Mouse (Mus musculus): ENCODE measurements around the gene Hscb. TPM values are rescaled to one million over a fixed set of nuclear protein-coding genes. Genes with fewer than 3 reads are reported as not detected.
A peak's percentile ranks its signal among the peaks of the same experiment; 100 is the strongest.

Gene Hscb
- polyA plus RNA-seq, 1 experiment from 2014 or later = 21.4 TPM

DNA sequence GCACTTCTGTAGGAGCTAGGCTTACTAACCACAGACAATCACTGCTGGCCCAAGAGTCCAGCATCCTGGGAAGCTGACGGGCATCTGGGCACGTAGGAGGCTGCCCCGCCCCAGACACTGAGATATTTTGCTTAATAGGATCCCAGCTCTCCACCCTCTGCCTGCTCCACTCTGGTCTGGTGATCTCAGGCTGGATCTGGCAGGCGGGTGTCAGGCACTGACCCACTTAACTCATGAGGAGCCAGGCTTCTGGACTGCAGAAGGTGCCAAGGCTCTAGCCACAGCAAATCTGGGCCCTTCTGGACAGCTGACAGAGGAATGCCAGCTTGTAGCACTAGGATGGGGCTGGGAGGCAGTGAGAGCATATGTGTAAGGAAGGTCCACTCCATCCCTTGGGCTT, 37.4 kb downstream of the Hscb start:
- H3K27ac ChIP-seq (ENCODE audit: low read depth, low read length) = no peak overlapping the region
- WGBS = 88% methylated on average over 4 of the region's 4 CpGs
- ATAC-seq (ENCODE audit: insufficient read depth, low FRiP score, low TSS enrichment) (no peak), DNase-seq (ENCODE audit: low spot score) (no peak)
- H3K4me1 ChIP-seq (ENCODE audit: control insufficient read depth, insufficient read depth, low read length) = peaks cover 3% of the 10 kb centered on the region; the same call in 1 of the 2 replicates
- peaks cover 8% of the 10 kb centered on the region for H3K36me3 ChIP-seq (ENCODE audit: control insufficient read depth, insufficient read depth, low read length)
- no peak overlapping the region for H3K9ac ChIP-seq (ENCODE audit: low read length)
- no peak overlapping the region for H3K4me3 ChIP-seq (ENCODE audit: low read depth, low read length)
- no peaks in the 10 kb centered on the region for H3K27me3 ChIP-seq (ENCODE audit: control insufficient read depth, insufficient read depth, low read length)
- H3K4me2 ChIP-seq (ENCODE audit: low read depth) = no peak overlapping the region
- H3K9me3 ChIP-seq (ENCODE audit: control insufficient read depth, low read length) = no peaks in the 10 kb centered on the region

DNA sequence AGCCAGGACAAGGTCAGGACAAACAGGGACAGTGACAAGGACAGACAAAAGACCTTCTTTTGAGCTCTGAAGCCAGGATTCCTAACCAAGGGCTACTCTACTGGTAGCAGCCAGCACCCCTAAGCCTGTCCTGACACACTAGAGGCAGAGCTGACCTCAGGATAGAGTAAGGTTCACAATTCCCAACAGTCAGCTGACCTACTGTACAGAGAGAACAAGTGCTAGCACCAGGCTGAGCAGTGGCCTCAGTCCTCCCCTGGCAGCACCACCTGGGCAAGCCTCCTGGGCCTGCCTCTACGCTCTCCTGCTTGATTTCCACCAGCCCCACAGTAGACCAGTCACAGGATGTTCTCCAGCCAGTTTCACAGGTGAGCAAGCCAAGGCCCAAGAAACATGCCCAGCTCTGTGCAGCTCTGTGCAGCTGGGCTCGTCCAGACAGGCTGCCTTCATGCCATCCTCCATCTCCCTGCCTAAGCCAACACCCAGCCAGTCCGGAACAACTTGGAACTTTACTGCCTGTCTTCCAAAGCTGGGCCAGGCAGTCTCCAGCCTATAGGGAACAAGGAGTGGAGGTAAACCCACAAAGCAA, 38.4 kb downstream of the Hscb start:
- no peaks in the 10 kb centered on the region for H3K9me3 ChIP-seq (ENCODE audit: control insufficient read depth, low read length)
- DNase-seq (ENCODE audit: low spot score) (no peak), ATAC-seq (ENCODE audit: insufficient read depth, low FRiP score, low TSS enrichment) (no peak)
- no peaks in the 10 kb centered on the region for H3K4me1 ChIP-seq (ENCODE audit: control insufficient read depth, insufficient read depth, low read length)
- H3K36me3 ChIP-seq (ENCODE audit: control insufficient read depth, insufficient read depth, low read length) = peaks cover 10% of the 10 kb centered on the region
- whole genome bisulfite sequencing = 82% methylated on average over 3 of the region's 3 CpGs
- no peaks in the 10 kb centered on the region for H3K27me3 ChIP-seq (ENCODE audit: control insufficient read depth, insufficient read depth, low read length)
- no peak overlapping the region for H3K27ac ChIP-seq (ENCODE audit: low read depth, low read length)
- no peak overlapping the region for H3K9ac ChIP-seq (ENCODE audit: low read length)
- H3K4me3 ChIP-seq (ENCODE audit: low read depth, low read length) = no peak overlapping the region
- H3K4me2 ChIP-seq (ENCODE audit: low read depth) = no peak overlapping the region

DNA sequence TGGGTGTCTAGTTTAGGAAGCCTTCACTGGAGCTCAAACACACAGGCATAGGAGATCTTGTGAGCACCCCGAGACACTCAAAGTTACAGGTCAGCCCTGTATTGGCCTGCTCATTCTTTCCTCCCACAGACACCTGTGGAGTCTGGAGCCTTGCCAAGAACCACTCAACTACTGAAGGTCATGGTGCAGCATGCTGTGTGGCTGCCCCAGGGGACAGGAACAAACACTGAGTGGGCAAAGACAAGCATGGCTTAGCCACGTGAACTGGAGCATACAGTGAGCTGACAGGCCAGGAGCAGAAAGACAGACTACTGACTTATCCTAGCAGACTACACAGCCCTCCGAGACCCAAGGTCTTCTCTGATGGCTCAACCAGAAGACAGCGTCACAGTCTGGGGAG, 41.9 kb downstream of the Hscb start:
- Histone ChIP-seq H3K9ac (ENCODE audit: low read length) (no peak overlapping the region), H3K9me3 (ENCODE audit: control insufficient read depth, low read length) (no peaks in the 10 kb centered on the region), H3K27ac (ENCODE audit: low read depth, low read length) (no peak overlapping the region), H3K36me3 (ENCODE audit: control insufficient read depth, insufficient read depth, low read length) (peaks cover 26% of the 10 kb centered on the region), H3K4me3 (ENCODE audit: low read depth, low read length) (no peak overlapping the region), H3K4me2 (ENCODE audit: low read depth) (no peak overlapping the region), H3K27me3 (ENCODE audit: control insufficient read depth, insufficient read depth, low read length) (no peaks in the 10 kb centered on the region), H3K4me1 (ENCODE audit: control insufficient read depth, insufficient read depth, low read length) (no peaks in the 10 kb centered on the region)
- WGBS = 85% methylated on average over 4 of the region's 4 CpGs
- no peak for ATAC-seq (ENCODE audit: insufficient read depth, low FRiP score, low TSS enrichment)
- no peak for DNase-seq (ENCODE audit: low spot score)

DNA sequence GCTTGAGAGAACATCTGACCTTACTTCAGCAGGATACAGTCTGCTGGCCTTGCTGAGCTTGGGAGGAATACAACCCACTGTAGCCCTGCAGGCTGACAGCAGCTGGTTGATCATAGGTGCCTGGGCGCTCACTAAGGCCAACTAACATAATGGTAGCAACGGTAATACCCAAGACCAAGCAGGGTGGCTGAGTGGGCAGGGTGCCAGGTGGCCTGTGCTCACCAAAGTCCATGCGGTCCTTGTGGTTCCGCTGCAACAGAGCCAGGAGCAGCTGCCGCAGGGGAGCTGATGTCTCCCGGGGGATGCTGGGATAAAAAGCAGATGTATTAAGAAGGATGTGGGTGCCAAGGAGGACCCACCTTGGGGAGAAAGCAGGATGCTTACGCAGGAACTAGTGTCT, 45.2 kb downstream of the Hscb start:
- DNase-seq (ENCODE audit: low spot score) (no peak), ATAC-seq (ENCODE audit: insufficient read depth, low FRiP score, low TSS enrichment) (no peak)
- H3K27ac ChIP-seq (ENCODE audit: low read depth, low read length) = no peak overlapping the region
- no peaks in the 10 kb centered on the region for H3K27me3 ChIP-seq (ENCODE audit: control insufficient read depth, insufficient read depth, low read length)
- H3K36me3 ChIP-seq (ENCODE audit: control insufficient read depth, insufficient read depth, low read length) = peaks cover 45% of the 10 kb centered on the region
- no peak overlapping the region for H3K4me3 ChIP-seq (ENCODE audit: low read depth, low read length)
- no peak overlapping the region for H3K4me2 ChIP-seq (ENCODE audit: low read depth)
- H3K4me1 ChIP-seq (ENCODE audit: control insufficient read depth, insufficient read depth, low read length) = no peaks in the 10 kb centered on the region
- H3K9ac ChIP-seq (ENCODE audit: low read length) = no peak overlapping the region
- 92% methylated on average over 7 of the region's 7 CpGs for WGBS
- no peaks in the 10 kb centered on the region for H3K9me3 ChIP-seq (ENCODE audit: control insufficient read depth, low read length)

DNA sequence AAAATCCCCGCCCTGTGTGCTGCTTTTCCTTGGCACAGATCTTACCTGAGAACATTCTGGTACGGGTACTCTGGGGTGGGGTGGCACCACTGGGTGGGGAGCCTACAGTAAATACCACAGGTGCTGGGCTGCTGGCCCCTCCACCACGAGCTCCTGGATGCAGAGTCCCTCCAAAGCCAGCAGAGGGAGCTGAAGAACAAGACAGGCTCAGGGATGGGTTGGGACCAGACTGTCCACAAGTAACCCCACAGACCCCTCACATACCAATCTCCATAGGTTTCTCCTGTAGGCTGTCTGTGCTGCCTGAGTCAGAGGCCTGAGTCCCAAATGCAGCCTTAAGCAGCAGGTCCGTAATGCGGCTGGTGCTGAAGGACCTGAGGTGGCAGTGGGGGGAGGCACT, 50.9 kb downstream of the Hscb start:
- Histone ChIP-seq H3K36me3 (ENCODE audit: control insufficient read depth, insufficient read depth, low read length) (peaks cover 45% of the 10 kb centered on the region), H3K9me3 (ENCODE audit: control insufficient read depth, low read length) (no peaks in the 10 kb centered on the region), H3K4me3 (ENCODE audit: low read depth, low read length) (no peak overlapping the region), H3K27me3 (ENCODE audit: control insufficient read depth, insufficient read depth, low read length) (no peaks in the 10 kb centered on the region), H3K4me2 (ENCODE audit: low read depth) (no peak overlapping the region), H3K4me1 (ENCODE audit: control insufficient read depth, insufficient read depth, low read length) (no peaks in the 10 kb centered on the region), H3K9ac (ENCODE audit: low read length) (no peak overlapping the region), H3K27ac (ENCODE audit: low read depth, low read length) (no peak overlapping the region)
- DNase-seq (ENCODE audit: low spot score) (peak; percentile 53), ATAC-seq (ENCODE audit: insufficient read depth, low FRiP score, low TSS enrichment) (peak; percentile 35; the same call in 1 of the 2 replicates)
- WGBS = 67% methylated on average over 5 of the region's 5 CpGs

DNA sequence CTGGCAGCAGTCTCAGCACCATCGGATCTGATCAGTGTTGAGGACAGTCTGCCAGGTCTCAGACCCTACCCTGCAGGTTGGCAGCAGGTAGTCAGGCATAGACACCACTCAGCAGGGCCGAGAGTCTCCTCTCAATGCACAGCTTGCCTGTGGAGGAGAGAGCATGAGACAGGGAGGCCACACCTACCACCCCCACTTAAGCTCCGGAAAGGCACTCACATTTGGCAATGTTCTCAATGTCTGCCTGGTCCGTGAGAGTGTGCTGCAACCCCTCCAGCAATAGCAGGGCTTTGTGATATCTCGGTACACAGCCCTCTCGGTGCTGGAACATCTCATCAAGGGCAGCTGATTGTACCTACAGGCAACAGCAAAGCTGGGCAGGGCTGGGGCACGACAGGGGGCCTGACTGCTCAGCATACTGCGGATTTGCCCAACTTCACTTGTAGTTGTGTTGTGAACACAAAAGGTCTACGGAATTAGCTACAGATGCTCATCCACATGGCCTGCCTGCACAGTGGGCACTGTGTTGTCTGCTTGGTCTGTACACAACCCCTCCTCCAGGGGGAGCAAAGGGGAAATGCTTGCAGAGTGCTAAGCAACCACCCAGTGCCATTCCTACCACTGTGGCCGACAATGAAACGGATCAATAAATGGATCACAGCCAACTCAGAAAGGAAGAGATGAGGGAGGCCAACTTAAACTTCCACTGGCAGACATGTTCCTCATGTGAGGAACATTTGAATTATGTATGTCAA, 53.3 kb downstream of the Hscb start:
- no peak for ATAC-seq (ENCODE audit: insufficient read depth, low FRiP score, low TSS enrichment)
- Histone ChIP-seq H3K4me3 (ENCODE audit: low read depth, low read length) (no peak overlapping the region), H3K36me3 (ENCODE audit: control insufficient read depth, insufficient read depth, low read length) (peaks cover 33% of the 10 kb centered on the region), H3K4me2 (ENCODE audit: low read depth) (no peak overlapping the region), H3K9ac (ENCODE audit: low read length) (no peak overlapping the region), H3K9me3 (ENCODE audit: control insufficient read depth, low read length) (no peaks in the 10 kb centered on the region), H3K27me3 (ENCODE audit: control insufficient read depth, insufficient read depth, low read length) (no peaks in the 10 kb centered on the region), H3K4me1 (ENCODE audit: control insufficient read depth, insufficient read depth, low read length) (no peaks in the 10 kb centered on the region), H3K27ac (ENCODE audit: low read depth, low read length) (no peak overlapping the region)
- no peak for DNase-seq (ENCODE audit: low spot score)
- WGBS = 88% methylated on average over 11 of the region's 11 CpGs

DNA sequence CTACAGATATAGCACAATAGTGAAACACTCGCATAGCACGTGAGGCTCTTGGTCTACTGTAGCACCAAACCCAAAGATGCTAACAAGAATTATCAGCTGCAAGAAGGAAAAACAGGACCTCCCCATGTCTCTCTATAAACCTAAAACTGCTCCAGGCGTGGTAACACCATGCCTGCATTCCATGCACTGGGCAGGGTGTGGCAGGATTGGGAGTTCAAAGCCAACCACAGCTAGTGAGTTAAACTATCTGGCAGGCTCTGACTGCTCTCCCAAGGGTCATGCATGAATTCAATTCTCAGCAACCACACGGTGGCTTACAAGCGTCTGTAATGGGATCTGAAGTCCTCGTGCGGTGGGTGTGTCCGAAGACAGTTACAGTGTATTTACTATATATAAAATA, 56.4 kb downstream of the Hscb start:
- Histone ChIP-seq H3K9ac (ENCODE audit: low read length) (no peak overlapping the region), H3K27me3 (ENCODE audit: control insufficient read depth, insufficient read depth, low read length) (no peaks in the 10 kb centered on the region), H3K4me3 (ENCODE audit: low read depth, low read length) (no peak overlapping the region), H3K36me3 (ENCODE audit: control insufficient read depth, insufficient read depth, low read length) (peaks cover 16% of the 10 kb centered on the region), H3K4me2 (ENCODE audit: low read depth) (no peak overlapping the region), H3K4me1 (ENCODE audit: control insufficient read depth, insufficient read depth, low read length) (peaks cover 5% of the 10 kb centered on the region; the same call in 1 of the 2 replicates), H3K27ac (ENCODE audit: low read depth, low read length) (no peak overlapping the region), H3K9me3 (ENCODE audit: control insufficient read depth, low read length) (no peaks in the 10 kb centered on the region)
- ATAC-seq (ENCODE audit: insufficient read depth, low FRiP score, low TSS enrichment) (no peak), DNase-seq (ENCODE audit: low spot score) (no peak)
- WGBS = 78% methylated on average over 8 of the region's 8 CpGs

DNA sequence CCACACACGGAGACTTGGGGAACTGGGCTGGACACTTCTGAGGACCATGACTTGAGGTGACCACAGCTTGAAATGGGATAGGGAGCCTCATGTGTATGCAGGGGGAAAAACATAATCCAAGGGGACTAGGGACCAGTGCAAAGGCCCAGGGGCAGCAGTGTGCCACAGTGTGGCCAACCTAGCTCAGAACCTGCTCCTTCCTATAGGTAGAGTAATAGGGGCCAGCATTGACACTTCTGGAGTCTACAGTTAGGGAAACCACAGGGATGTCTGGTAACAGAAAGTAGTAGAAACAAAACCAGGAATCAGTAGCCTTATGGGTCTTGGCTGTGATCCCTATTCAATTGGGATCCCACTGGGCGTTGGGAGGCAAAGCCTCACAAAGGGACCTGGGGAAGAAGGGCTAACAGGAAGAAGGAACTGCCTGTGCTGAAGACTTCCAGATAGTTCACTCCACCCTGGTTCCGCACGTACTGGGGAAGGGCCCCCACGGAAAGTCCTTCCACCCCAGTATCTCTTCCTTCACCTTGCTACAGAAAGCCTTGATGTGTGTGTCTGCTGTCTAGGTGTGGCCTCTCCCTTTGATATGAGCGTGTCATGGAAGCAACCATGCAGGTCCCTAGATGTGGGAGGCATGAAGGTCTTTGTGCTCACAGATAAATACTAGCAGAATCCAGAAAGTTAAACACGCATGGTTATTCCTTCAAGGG, 57.9 kb downstream of the Hscb start:
- peaks cover 5% of the 10 kb centered on the region; the same call in 1 of the 2 replicates for H3K4me1 ChIP-seq (ENCODE audit: control insufficient read depth, insufficient read depth, low read length)
- peaks cover 7% of the 10 kb centered on the region for H3K36me3 ChIP-seq (ENCODE audit: control insufficient read depth, insufficient read depth, low read length)
- ATAC-seq (ENCODE audit: insufficient read depth, low FRiP score, low TSS enrichment) = no peak
- no peaks in the 10 kb centered on the region for H3K27me3 ChIP-seq (ENCODE audit: control insufficient read depth, insufficient read depth, low read length)
- H3K4me2 ChIP-seq (ENCODE audit: low read depth) = no peak overlapping the region
- WGBS = 80% methylated on average over 7 of the region's 7 CpGs
- no peak overlapping the region for H3K9ac ChIP-seq (ENCODE audit: low read length)
- no peak overlapping the region for H3K4me3 ChIP-seq (ENCODE audit: low read depth, low read length)
- no peak overlapping the region for H3K27ac ChIP-seq (ENCODE audit: low read depth, low read length)
- no peak for DNase-seq (ENCODE audit: low spot score)
- H3K9me3 ChIP-seq (ENCODE audit: control insufficient read depth, low read length) = no peaks in the 10 kb centered on the region

Measured in neural tube, embryonic 11.5 days (tissue).